ENCODE assay signal across 36 mouse cellular contexts in genomic region chr3:81951785-81952184, GRCm38 (mm10). TPM values are rescaled to one million over a fixed set of nuclear protein-coding genes. Genes with fewer than 3 reads are reported as not detected.
"Had no signal": no experiment of that assay in that cellular context is flagged by ENCODE, and none has a peak within 500 bp of the region (broad histone marks: within the 10 kb centered on the region; RNA-seq: fewer than 3 reads in every experiment).

No protein-coding gene starts in this region.

- H3K9me3 ChIP-seq: embryonic facial prominence, embryonic 10.5 days; embryonic facial prominence, embryonic 12.5 days; embryonic facial prominence, embryonic 13.5 days; embryonic facial prominence, embryonic 15.5 days; heart, embryonic 10.5 days; heart, embryonic 12.5 days; heart, embryonic 13.5 days had no signal

- DNase-seq: cerebellum, adult 18-20 months; cerebellum, adult 2 months; cerebellum, adult 8-10 months; cerebellum, adult 9-10 months; cerebellum, adult 9-11 months; cerebellum, postnatal 10 days; cerebellum, postnatal 14 days; cerebellum, postnatal 25 days; cerebellum, postnatal 36 days; embryo, embryonic 11 days; gastrocnemius, adult 2 months; gastrocnemius, postnatal 10 days; gastrocnemius, postnatal 14 days; gastrocnemius, postnatal 25 days; gastrocnemius, postnatal 36 days; heart, adult 18-20 months; heart, adult 2 months had no signal

- H3K4me1 ChIP-seq: embryonic facial prominence, embryonic 12.5 days; embryonic facial prominence, embryonic 13.5 days; embryonic facial prominence, embryonic 15.5 days; heart, embryonic 10.5 days; heart, embryonic 12.5 days; heart, embryonic 13.5 days had no signal

- H3K27ac ChIP-seq: embryonic facial prominence, embryonic 10.5 days; embryonic facial prominence, embryonic 12.5 days; embryonic facial prominence, embryonic 13.5 days; embryonic facial prominence, embryonic 15.5 days; gastrocnemius, adult 2 months; heart, adult 2 months; heart, embryonic 10.5 days; heart, embryonic 13.5 days had no signal

- H3K4me2 ChIP-seq: embryonic facial prominence, embryonic 12.5 days; embryonic facial prominence, embryonic 13.5 days; embryonic facial prominence, embryonic 15.5 days; heart, embryonic 11.5 days; heart, embryonic 12.5 days; heart, embryonic 13.5 days had no signal

- H3K27me3 ChIP-seq: embryonic facial prominence, embryonic 12.5 days; embryonic facial prominence, embryonic 13.5 days; embryonic facial prominence, embryonic 15.5 days; heart, embryonic 12.5 days; heart, embryonic 13.5 days had no signal

- H3K4me3 ChIP-seq: embryonic facial prominence, embryonic 10.5 days; embryonic facial prominence, embryonic 12.5 days; embryonic facial prominence, embryonic 13.5 days; embryonic facial prominence, embryonic 15.5 days; erythroblast, embryonic 14.5 days; gastrocnemius, adult 2 months; heart, adult 2 months; heart, embryonic 10.5 days; heart, embryonic 12.5 days; heart, embryonic 13.5 days had no signal

- H3K36me3 ChIP-seq: embryonic facial prominence, embryonic 10.5 days; embryonic facial prominence, embryonic 12.5 days; embryonic facial prominence, embryonic 13.5 days; embryonic facial prominence, embryonic 15.5 days; heart, embryonic 10.5 days had no signal

- H3K9ac ChIP-seq: embryonic facial prominence, embryonic 12.5 days; embryonic facial prominence, embryonic 13.5 days; embryonic facial prominence, embryonic 15.5 days; heart, embryonic 12.5 days; heart, embryonic 13.5 days had no signal

RNA-seq across cellular contexts. Expression of gene Tdo2, which starts 24.2 kb away (rescaled TPM):
- total RNA-seq: common myeloid progenitor, adult 5-6 weeks; gastrocnemius, adult 2 months; gastrocnemius, postnatal 10 days; gastrocnemius, postnatal 14 days; gastrocnemius, postnatal 25 days; gastrocnemius, postnatal 36 days; granulocyte monocyte progenitor cell, adult 5-6 weeks; heart, adult 18-20 months; heart, adult 2 months had no signal
- polyA plus RNA-seq: embryonic facial prominence, embryonic 13.5 days; embryonic facial prominence, embryonic 14.5 days; erythroblast, embryonic 14.5 days; heart, adult 2 months had no signal

RNA-seq across cellular contexts. Expression of gene Asic5, which starts 30.3 kb away (rescaled TPM):
- total RNA-seq: common myeloid progenitor, adult 5-6 weeks; gastrocnemius, adult 18-20 months; gastrocnemius, adult 2 months; gastrocnemius, adult 8-10 months; gastrocnemius, postnatal 10 days; gastrocnemius, postnatal 14 days; gastrocnemius, postnatal 25 days; gastrocnemius, postnatal 36 days; gastrocnemius, postnatal 4 days; granulocyte monocyte progenitor cell, adult 5-6 weeks; heart, adult 18-20 months; heart, adult 2 months; heart, adult 8-10 months had no signal
- polyA plus RNA-seq: cerebellum, adult 2 months; cortical plate, adult 2 months; embryonic facial prominence, embryonic 10.5 days; embryonic facial prominence, embryonic 11.5 days; embryonic facial prominence, embryonic 12.5 days; embryonic facial prominence, embryonic 13.5 days; embryonic facial prominence, embryonic 14.5 days; embryonic facial prominence, embryonic 15.5 days; erythroblast, embryonic 14.5 days; frontal cortex, adult 2 months; heart, adult 2 months; heart, embryonic 10.5 days; heart, embryonic 11.5 days; heart, embryonic 12.5 days; heart, embryonic 13.5 days had no signal
